Mouse (Mus musculus) lung, postnatal 0 days (tissue): ENCODE measurements around the gene Wdr38.

Experiments used
- CTCF ChIP-seq: IDR thresholded peaks from 2 replicates; pipeline ENCODE4 v1.5.1; 2016; ENCODE audit warnings: antibody characterized with exemption, mild to moderate bottlenecking
- EP300 ChIP-seq: IDR thresholded peaks from 2 replicates; pipeline ENCODE4 v1.6.1; 2016; ENCODE audit warnings: antibody characterized with exemption, mild to moderate bottlenecking, control low read depth

- no peak for TF ChIP-seq CTCF
- no peak for TF ChIP-seq EP300
These were observed 4.6 kb downstream of the Wdr38 start for GRCm38 (mm10) chr2:39001866-39002265.
